12 mouse cellular contexts compared by ENCODE assay signal in the genomic region with DNA sequence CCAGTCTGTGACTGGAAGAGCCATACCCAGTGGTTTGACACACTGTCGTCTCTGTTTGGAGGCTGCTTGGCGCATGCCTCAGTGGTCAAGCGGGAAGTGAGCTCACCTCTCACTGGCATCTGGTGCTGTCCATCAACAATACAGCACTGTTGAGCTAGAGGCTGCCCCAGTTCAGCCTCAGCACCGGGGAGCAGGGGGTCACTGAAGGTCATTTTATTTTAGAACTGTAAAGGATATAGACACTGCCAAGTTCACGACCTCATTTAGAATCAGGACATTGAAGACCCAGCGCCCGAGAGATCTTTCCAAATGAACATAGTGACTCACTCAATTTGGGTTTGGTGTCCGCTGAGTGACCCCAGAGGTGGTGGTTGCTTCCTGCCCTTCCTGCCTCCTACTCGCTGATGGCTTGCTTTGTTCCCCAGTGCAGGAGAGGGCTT.
DNase-seq lines count a peak whose midpoint lies in the region; ATAC-seq and TF ChIP-seq lines count a peak whose summit lies in the region.
"Had no signal": no experiment of that assay in that cellular context is flagged by ENCODE, and none has a peak within 500 bp of the region (broad histone marks: within the 10 kb centered on the region; RNA-seq: fewer than 3 reads in every experiment).

No protein-coding gene starts in this region.

- DNase-seq in adrenal gland, adult 8-10 months: peak; percentile 12
- DNase-seq in heart, adult 8-10 months (ENCODE audit: low spot score): peak; percentile 68
- peak; percentile 51 to 66 for DNase-seq in kidney, postnatal 36 days
- no peak for DNase-seq in adipocyte (ENCODE audit: low spot score)
- DNase-seq in thymus, postnatal 14 days: no peak
- no peak for DNase-seq in forebrain, postnatal 0 days
- DNase-seq: gastrocnemius, adult 2 months; thymus, postnatal 36 days had no signal

- TF ChIP-seq CTCF in forebrain, postnatal 0 days (IDR thresholded peaks at IDR 0.05; ENCODE audit: low read depth): no peak

- H3K27ac ChIP-seq in intestine, embryonic 16.5 days (ENCODE audit: low read length): no peak overlapping the region
- no peak overlapping the region for H3K27ac ChIP-seq in intestine, embryonic 15.5 days
- no peak overlapping the region for H3K27ac ChIP-seq in forebrain, postnatal 0 days (ENCODE audit: low read depth, low read length)
- H3K27ac ChIP-seq: embryonic facial prominence, embryonic 15.5 days; liver, embryonic 15.5 days had no signal

- no peaks in the 10 kb centered on the region for H3K9me3 ChIP-seq in intestine, embryonic 16.5 days (ENCODE audit: control insufficient read depth, low read length)
- H3K9me3 ChIP-seq in intestine, embryonic 15.5 days: no peaks in the 10 kb centered on the region
- no peaks in the 10 kb centered on the region for H3K9me3 ChIP-seq in forebrain, postnatal 0 days (ENCODE audit: low read length)
- H3K9me3 ChIP-seq: embryonic facial prominence, embryonic 15.5 days; liver, embryonic 15.5 days had no signal

- peaks cover 5% of the 10 kb centered on the region for H3K4me1 ChIP-seq in intestine, embryonic 16.5 days (ENCODE audit: control insufficient read depth, insufficient read depth, low read length)
- H3K4me1 ChIP-seq in intestine, embryonic 15.5 days (replicated peaks): peaks cover 11% of the 10 kb centered on the region
- no peaks in the 10 kb centered on the region for H3K4me1 ChIP-seq in forebrain, postnatal 0 days (ENCODE audit: insufficient read depth)
- H3K4me1 ChIP-seq: liver, embryonic 15.5 days had no signal

- no peak overlapping the region for H3K9ac ChIP-seq in intestine, embryonic 16.5 days (ENCODE audit: low read depth, low read length)
- H3K9ac ChIP-seq in intestine, embryonic 15.5 days: no peak overlapping the region
- H3K9ac ChIP-seq in forebrain, postnatal 0 days: no peak overlapping the region
- H3K9ac ChIP-seq: embryonic facial prominence, embryonic 15.5 days; liver, embryonic 15.5 days had no signal

- H3K36me3 ChIP-seq in intestine, embryonic 16.5 days (ENCODE audit: control insufficient read depth, insufficient read depth, low read length): no peaks in the 10 kb centered on the region
- H3K36me3 ChIP-seq in intestine, embryonic 15.5 days: no peaks in the 10 kb centered on the region
- H3K36me3 ChIP-seq in forebrain, postnatal 0 days (ENCODE audit: insufficient read depth): no peaks in the 10 kb centered on the region
- H3K36me3 ChIP-seq: embryonic facial prominence, embryonic 15.5 days; liver, embryonic 15.5 days had no signal

- no peaks in the 10 kb centered on the region for H3K27me3 ChIP-seq in intestine, embryonic 16.5 days (replicated peaks; ENCODE audit: control insufficient read depth, insufficient read depth, low read length)
- no peaks in the 10 kb centered on the region for H3K27me3 ChIP-seq in intestine, embryonic 15.5 days (replicated peaks)
- H3K27me3 ChIP-seq in forebrain, postnatal 0 days (ENCODE audit: insufficient read depth, low read length): peaks cover 13% of the 10 kb centered on the region
- H3K27me3 ChIP-seq: liver, embryonic 15.5 days had no signal

- peak; percentile 39; the same call in 1 of the 2 replicates for ATAC-seq in intestine, embryonic 16.5 days
- ATAC-seq in intestine, embryonic 15.5 days: no peak; the same call in 1 of the 2 replicates
- no peak for ATAC-seq in forebrain, postnatal 0 days

- H3K4me2 ChIP-seq in intestine, embryonic 16.5 days (ENCODE audit: low read depth, low read length): no peak overlapping the region
- no peak overlapping the region for H3K4me2 ChIP-seq in intestine, embryonic 15.5 days (replicated peaks)
- no peak overlapping the region for H3K4me2 ChIP-seq in forebrain, postnatal 0 days (ENCODE audit: low read depth)
- H3K4me2 ChIP-seq: embryonic facial prominence, embryonic 15.5 days; liver, embryonic 15.5 days had no signal

- 75% methylated on average over 9 of the region's 9 CpGs for WGBS in intestine, embryonic 16.5 days
- 69% methylated on average over 9 of the region's 9 CpGs for WGBS in intestine, embryonic 15.5 days
- WGBS in forebrain, postnatal 0 days: 79% methylated on average over 9 of the region's 9 CpGs

- no peak overlapping the region for H3K4me3 ChIP-seq in intestine, embryonic 16.5 days (ENCODE audit: low read length)
- H3K4me3 ChIP-seq in intestine, embryonic 15.5 days (replicated peaks): no peak overlapping the region
- no peak overlapping the region for H3K4me3 ChIP-seq in forebrain, postnatal 0 days (ENCODE audit: low read depth, low read length)
- H3K4me3 ChIP-seq: embryonic facial prominence, embryonic 15.5 days; gastrocnemius, adult 2 months; liver, embryonic 15.5 days had no signal

Comparison
In these comparisons a context has a peak if more than half of its experiments do, and no peak if none do; other contexts are left out.
1. DNase-seq: peak in adrenal gland, adult 8-10 months (single experiment), heart, adult 8-10 months (single experiment) and kidney, postnatal 36 days (2 of 2); none in adipocyte (single experiment), thymus, postnatal 14 days (single experiment) and forebrain, postnatal 0 days (single experiment).